Mouse (Mus musculus): ENCODE data around the gene Cox6a2. TPM values are rescaled to one million over a fixed set of nuclear protein-coding genes. Genes with fewer than 3 reads are reported as not detected.

The Cox6a2 gene
- total and polyA plus RNA-seq, 2 experiments from 2014 or later: 4.5 to 5.0 TPM

DNA sequence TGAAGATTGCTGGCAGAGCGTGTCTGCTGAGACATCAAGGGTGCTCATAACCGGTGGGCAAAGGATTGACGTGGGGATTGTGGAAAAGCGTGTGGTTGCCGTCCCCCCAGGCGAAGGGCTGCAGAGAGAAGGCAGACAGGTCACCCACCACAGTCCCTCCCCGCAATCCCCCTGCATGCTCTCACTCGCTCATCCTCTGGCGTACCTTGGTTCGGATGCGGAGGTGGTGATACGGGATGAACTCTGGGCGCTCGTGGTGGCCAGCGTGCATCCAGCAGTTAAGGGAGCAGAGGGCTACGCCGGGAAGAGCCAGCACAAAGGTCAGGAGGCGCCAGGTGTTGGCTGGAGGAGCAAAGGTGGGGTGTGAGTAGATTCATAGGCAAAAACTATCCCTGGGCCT lies 492 bp downstream of the Cox6a2 start:
- H3K27ac ChIP-seq (ENCODE audit: low read depth, low read length): no peak overlapping the region
- WGBS: 88% methylated on average over 18 of the region's 18 CpGs
- H3K4me1 ChIP-seq (ENCODE audit: insufficient read depth): no peaks in the 10 kb centered on the region
- no peaks in the 10 kb centered on the region for H3K36me3 ChIP-seq (ENCODE audit: insufficient read depth)
- no peaks in the 10 kb centered on the region for H3K9me3 ChIP-seq (ENCODE audit: low read length)
- no peak for TF ChIP-seq CTCF (IDR thresholded peaks at IDR 0.05; ENCODE audit: low read depth)
- no peak overlapping the region for H3K4me2 ChIP-seq (ENCODE audit: low read depth)
- no peak overlapping the region for H3K9ac ChIP-seq
- no peak for DNase-seq
- no peak for ATAC-seq
- H3K4me3 ChIP-seq (ENCODE audit: low read depth, low read length): no peak overlapping the region
- no peaks in the 10 kb centered on the region for H3K27me3 ChIP-seq (ENCODE audit: insufficient read depth, low read length)

DNA sequence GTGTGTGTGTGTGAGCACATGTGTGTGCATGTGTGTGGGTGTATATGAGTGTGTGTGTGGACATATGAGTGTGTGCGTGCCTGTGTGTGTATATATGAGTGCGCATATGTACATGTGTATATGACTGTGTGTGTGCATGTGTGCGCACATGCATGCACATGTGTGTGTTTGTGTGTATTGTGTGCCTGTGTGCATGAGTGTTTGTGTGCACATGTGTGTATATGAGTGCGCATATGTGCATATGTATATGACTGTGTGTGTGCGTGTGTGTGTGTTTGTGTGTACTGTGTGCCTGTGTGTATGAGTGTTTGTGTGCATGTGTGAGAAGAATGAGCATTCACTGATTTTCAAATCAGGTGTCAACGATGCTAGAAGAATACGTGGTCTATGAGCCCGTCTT lies 2.0 kb downstream of the Cox6a2 start:
- Histone ChIP-seq H3K4me2 (ENCODE audit: low read depth) (no peak overlapping the region), H3K4me3 (ENCODE audit: low read depth, low read length) (no peak overlapping the region), H3K9ac (no peak overlapping the region), H3K9me3 (ENCODE audit: low read length) (no peaks in the 10 kb centered on the region), H3K36me3 (ENCODE audit: insufficient read depth) (no peaks in the 10 kb centered on the region), H3K27me3 (ENCODE audit: insufficient read depth, low read length) (no peaks in the 10 kb centered on the region), H3K27ac (ENCODE audit: low read depth, low read length) (no peak overlapping the region), H3K4me1 (ENCODE audit: insufficient read depth) (no peaks in the 10 kb centered on the region)
- 85% methylated on average over 8 of the region's 8 CpGs for WGBS
- ATAC-seq (no peak), DNase-seq (no peak)
- no peak for TF ChIP-seq CTCF (IDR thresholded peaks at IDR 0.05; ENCODE audit: low read depth)

- Histone ChIP-seq H3K36me3 (ENCODE audit: insufficient read depth) (no peaks in the 10 kb centered on the region), H3K9me3 (ENCODE audit: low read length) (no peaks in the 10 kb centered on the region), H3K27ac (ENCODE audit: low read depth, low read length) (no peak overlapping the region), H3K4me2 (ENCODE audit: low read depth) (no peak overlapping the region), H3K4me3 (ENCODE audit: low read depth, low read length) (no peak overlapping the region), H3K9ac (no peak overlapping the region), H3K27me3 (ENCODE audit: insufficient read depth, low read length) (no peaks in the 10 kb centered on the region), H3K4me1 (ENCODE audit: insufficient read depth) (no peaks in the 10 kb centered on the region)
- no peak for ATAC-seq
- DNase-seq: no peak
- 84% methylated on average over 9 of the region's 9 CpGs for WGBS
- no peak for TF ChIP-seq CTCF (IDR thresholded peaks at IDR 0.05; ENCODE audit: low read depth)
Measured at GRCm38 (mm10) chr7:128203071-128203470, 3.1 kb downstream of the Cox6a2 start.

- DNase-seq: no peak
- TF ChIP-seq CTCF (IDR thresholded peaks at IDR 0.05; ENCODE audit: low read depth): no peak
- Histone ChIP-seq H3K36me3 (ENCODE audit: insufficient read depth) (no peaks in the 10 kb centered on the region), H3K4me1 (ENCODE audit: insufficient read depth) (no peaks in the 10 kb centered on the region), H3K9ac (no peak overlapping the region), H3K9me3 (ENCODE audit: low read length) (no peaks in the 10 kb centered on the region), H3K4me2 (ENCODE audit: low read depth) (no peak overlapping the region), H3K4me3 (ENCODE audit: low read depth, low read length) (no peak overlapping the region), H3K27me3 (ENCODE audit: insufficient read depth, low read length) (no peaks in the 10 kb centered on the region), H3K27ac (ENCODE audit: low read depth, low read length) (no peak overlapping the region)
- 89% methylated on average over 9 of the region's 9 CpGs for WGBS
- no peak for ATAC-seq
Measured at GRCm38 (mm10) chr7:128201607-128202006, 4.6 kb downstream of the Cox6a2 start.

DNA sequence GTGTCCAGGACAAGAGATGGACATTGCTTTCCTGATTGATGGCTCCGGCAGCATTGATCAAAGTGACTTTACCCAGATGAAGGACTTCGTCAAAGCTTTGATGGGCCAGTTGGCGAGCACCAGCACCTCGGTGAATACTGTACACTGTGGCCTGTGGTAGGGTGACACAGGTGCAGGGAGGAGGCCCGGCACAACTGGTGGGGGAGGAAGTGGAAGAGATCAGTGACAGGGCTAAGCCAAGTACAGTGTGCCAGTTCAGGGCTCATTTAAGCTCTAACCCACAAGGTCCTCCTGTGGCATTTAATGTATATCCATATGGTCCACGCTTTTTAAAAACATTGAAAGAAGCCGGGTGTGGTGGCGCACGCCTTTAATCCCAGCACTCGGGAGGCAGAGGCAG lies 24.5 kb downstream of the Cox6a2 start:
- Histone ChIP-seq H3K4me3 (ENCODE audit: low read depth, low read length) (no peak overlapping the region), H3K27me3 (ENCODE audit: insufficient read depth, low read length) (no peaks in the 10 kb centered on the region), H3K9me3 (ENCODE audit: low read length) (no peaks in the 10 kb centered on the region), H3K36me3 (ENCODE audit: insufficient read depth) (no peaks in the 10 kb centered on the region), H3K27ac (ENCODE audit: low read depth, low read length) (no peak overlapping the region), H3K4me1 (ENCODE audit: insufficient read depth) (no peaks in the 10 kb centered on the region), H3K9ac (no peak overlapping the region), H3K4me2 (ENCODE audit: low read depth) (no peak overlapping the region)
- DNase-seq: no peak
- no peak for ATAC-seq
- 92% methylated on average over 10 of the region's 10 CpGs for WGBS
- no peak for TF ChIP-seq CTCF (IDR thresholded peaks at IDR 0.05; ENCODE audit: low read depth)

GRCm38 (mm10) chr7:128180546-128180945 lies 25.6 kb downstream of the Cox6a2 start:
- Histone ChIP-seq H3K9ac (no peak overlapping the region), H3K4me2 (ENCODE audit: low read depth) (no peak overlapping the region), H3K27me3 (ENCODE audit: insufficient read depth, low read length) (no peaks in the 10 kb centered on the region), H3K4me1 (ENCODE audit: insufficient read depth) (no peaks in the 10 kb centered on the region), H3K4me3 (ENCODE audit: low read depth, low read length) (no peak overlapping the region), H3K36me3 (ENCODE audit: insufficient read depth) (no peaks in the 10 kb centered on the region), H3K27ac (ENCODE audit: low read depth, low read length) (no peak overlapping the region), H3K9me3 (ENCODE audit: low read length) (no peaks in the 10 kb centered on the region)
- 80% methylated on average over 6 of the region's 6 CpGs for WGBS
- no peak for ATAC-seq
- no peak for TF ChIP-seq CTCF (IDR thresholded peaks at IDR 0.05; ENCODE audit: low read depth)
- no peak for DNase-seq

GRCm38 (mm10) chr7:128180126-128180525 lies 26.1 kb downstream of the Cox6a2 start:
- H3K4me1 ChIP-seq (ENCODE audit: insufficient read depth): no peaks in the 10 kb centered on the region
- no peaks in the 10 kb centered on the region for H3K27me3 ChIP-seq (ENCODE audit: insufficient read depth, low read length)
- no peak overlapping the region for H3K4me2 ChIP-seq (ENCODE audit: low read depth)
- H3K9ac ChIP-seq: no peak overlapping the region
- H3K36me3 ChIP-seq (ENCODE audit: insufficient read depth): no peaks in the 10 kb centered on the region
- no peak overlapping the region for H3K4me3 ChIP-seq (ENCODE audit: low read depth, low read length)
- H3K27ac ChIP-seq (ENCODE audit: low read depth, low read length): no peak overlapping the region
- no peak for DNase-seq
- no peak for TF ChIP-seq CTCF (IDR thresholded peaks at IDR 0.05; ENCODE audit: low read depth)
- no peaks in the 10 kb centered on the region for H3K9me3 ChIP-seq (ENCODE audit: low read length)
- ATAC-seq: no peak
- 76% methylated on average over 7 of the region's 7 CpGs for WGBS

GRCm38 (mm10) chr7:128178385-128178784 lies 27.8 kb downstream of the Cox6a2 start:
- Histone ChIP-seq H3K9me3 (ENCODE audit: low read length) (no peaks in the 10 kb centered on the region), H3K4me2 (ENCODE audit: low read depth) (no peak overlapping the region), H3K27ac (ENCODE audit: low read depth, low read length) (no peak overlapping the region), H3K4me1 (ENCODE audit: insufficient read depth) (no peaks in the 10 kb centered on the region), H3K27me3 (ENCODE audit: insufficient read depth, low read length) (no peaks in the 10 kb centered on the region), H3K9ac (no peak overlapping the region), H3K36me3 (ENCODE audit: insufficient read depth) (no peaks in the 10 kb centered on the region), H3K4me3 (ENCODE audit: low read depth, low read length) (no peak overlapping the region)
- no peak for DNase-seq
- ATAC-seq: no peak
- 51% methylated on average over 2 of the region's 2 CpGs for WGBS
- no peak for TF ChIP-seq CTCF (IDR thresholded peaks at IDR 0.05; ENCODE audit: low read depth)
